Mouse (Mus musculus) telencephalon, adult 2 months (tissue): Measurements from ENCODE around the gene Lemd2.
"Not testable (repeated sequence)": the region's sequence is repeated elsewhere in the genome, so short reads cannot be mapped to it uniquely, and the experiment has no call there.

Experiments used
- DNase-seq: peaks from one replicate; pipeline ENCODE4 v3.0.0-alpha.2; 2011; ENCODE audit warnings: low read depth, low spot score

The Lemd2 gene

GRCm38 (mm10) chr17:27204075-27204909 is at the start of gene Lemd2:
TSS of gene Lemd2 (minus strand) at chr17:27204469.
- peak; percentile 86 for DNase-seq

- DNase-seq, result no peak
Observed at GRCm38 (mm10) chr17:27251150-27251549, 46.9 kb upstream of the Lemd2 start.

GRCm38 (mm10) chr17:27250461-27250860 is 46.2 kb upstream of the Lemd2 start:
- DNase-seq, result no peak

GRCm38 (mm10) chr17:27249073-27249472 is 44.8 kb upstream of the Lemd2 start:
- DNase-seq, result no peak

GRCm38 (mm10) chr17:27247680-27248386 is 43.6 kb upstream of the Lemd2 start:
- no peak for DNase-seq

GRCm38 (mm10) chr17:27245851-27246381 is 41.6 kb upstream of the Lemd2 start:
- no peak for DNase-seq

GRCm38 (mm10) chr17:27244912-27245311 is 40.6 kb upstream of the Lemd2 start:
- no peak for DNase-seq

- no peak for DNase-seq
Observed at GRCm38 (mm10) chr17:27242194-27243189, 38.2 kb upstream of the Lemd2 start.

GRCm38 (mm10) chr17:27240556-27241457 is 36.5 kb upstream of the Lemd2 start:
- DNase-seq, result no peak

- DNase-seq, result no peak
Observed at GRCm38 (mm10) chr17:27239941-27240340, 35.7 kb upstream of the Lemd2 start.

- no peak for DNase-seq
Observed at GRCm38 (mm10) chr17:27238637-27239036, 34.4 kb upstream of the Lemd2 start.

GRCm38 (mm10) chr17:27237731-27238130 is 33.5 kb upstream of the Lemd2 start:
- DNase-seq, result no peak

GRCm38 (mm10) chr17:27233298-27233697 is 29.0 kb upstream of the Lemd2 start:
- DNase-seq, result no peak

GRCm38 (mm10) chr17:27232176-27232575 is 27.9 kb upstream of the Lemd2 start:
- no peak for DNase-seq

- not testable (repeated sequence) for DNase-seq
Observed at GRCm38 (mm10) chr17:27231586-27231985, 27.3 kb upstream of the Lemd2 start.

- DNase-seq, result peak; percentile 69
Observed at GRCm38 (mm10) chr17:27231146-27231503, 26.9 kb upstream of the Lemd2 start.

- no peak for DNase-seq
Observed at GRCm38 (mm10) chr17:27230455-27231145, 26.3 kb upstream of the Lemd2 start.

- no peak for DNase-seq
Observed at GRCm38 (mm10) chr17:27229710-27230454, 25.6 kb upstream of the Lemd2 start.
